Mouse (Mus musculus): ENCODE data around the gene Tmem17. TPM values are rescaled to one million over a fixed set of nuclear protein-coding genes. Genes with fewer than 3 reads are reported as not detected.

Gene Tmem17
- polyA plus RNA-seq, 1 experiment = 4.3 TPM

Other genes with a start within 250 kb of the Tmem17 start
- gene Ehbp1, start 169.8 kb upstream of the Tmem17 start, polyA plus RNA-seq (2012; rRNA removed) = 4.8 and 5.3 TPM in 2 replicates